Mouse (Mus musculus): ENCODE measurements around the gene Cpne6. TPM values are rescaled to one million over a fixed set of nuclear protein-coding genes. Genes with fewer than 3 reads are reported as not detected.

Cpne6 gene
- polyA plus RNA-seq, 1 experiment = not detected

DNA sequence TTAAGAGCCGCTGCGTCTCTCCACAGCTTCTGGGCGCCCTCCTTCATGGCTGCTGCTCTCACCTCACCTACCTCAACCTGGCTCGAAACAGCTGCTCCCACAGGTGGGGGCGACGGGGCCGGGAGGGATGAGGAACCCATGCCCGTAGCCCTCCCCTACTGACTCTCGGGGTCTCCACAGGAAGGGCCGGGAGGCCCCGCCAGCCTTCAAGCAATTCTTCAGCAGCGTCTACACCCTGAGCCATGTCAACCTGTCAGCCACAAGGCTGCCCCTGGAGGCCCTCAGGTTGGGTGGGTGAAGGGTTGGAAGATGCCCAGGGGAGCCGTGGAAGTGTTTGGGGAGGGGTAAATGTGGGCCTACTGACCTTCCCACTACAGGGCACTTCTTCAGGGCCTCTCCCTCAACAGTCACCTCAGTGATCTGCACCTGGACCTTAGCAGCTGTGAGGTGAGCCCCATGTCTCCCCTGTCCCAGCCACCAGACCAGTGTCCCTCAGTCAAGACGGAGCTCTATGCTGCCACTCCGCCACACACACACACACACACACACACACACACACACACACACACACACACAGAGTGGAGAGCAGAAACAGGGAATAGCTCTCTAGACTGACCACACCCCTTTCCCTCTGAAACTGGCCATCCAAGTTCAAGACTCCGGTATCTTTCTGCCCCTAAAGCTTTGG, 13.3 kb upstream of the Cpne6 start:
- no peak for TF ChIP-seq USF1 (IDR thresholded peaks at IDR 0.05; ENCODE audit: low read depth)
- TF ChIP-seq SRF (IDR thresholded peaks at IDR 0.05; ENCODE audit: control insufficient read depth, insufficient read length, low read depth) = no peak
- no peak for TF ChIP-seq MYOG (IDR thresholded peaks at IDR 0.05; ENCODE audit: control insufficient read depth in 1 of 3, insufficient read depth in 1 of 3, insufficient read length in 2 of 3, low read depth in 2 of 3)
- no peak for TF ChIP-seq POLR2A (IDR thresholded peaks at IDR 0.05; ENCODE audit: insufficient read length, low read depth)
- no peak for TF ChIP-seq E2F4 (IDR thresholded peaks at IDR 0.05; ENCODE audit: insufficient read depth)
- TF ChIP-seq TCF12 (IDR thresholded peaks at IDR 0.05; ENCODE audit: insufficient read depth, poor library complexity, severe bottlenecking) = no peak
- TF ChIP-seq TCF3 (IDR thresholded peaks at IDR 0.05; ENCODE audit: insufficient read length, low read depth) = no peak
- no peak for TF ChIP-seq MYOD1 (IDR thresholded peaks at IDR 0.05; ENCODE audit: control insufficient read depth in 1 of 3, insufficient read length in 2 of 3, low read depth in 2 of 3)
- TF ChIP-seq REST (IDR thresholded peaks at IDR 0.05; ENCODE audit: insufficient read depth, insufficient read length) = no peak
- TF ChIP-seq MAX (IDR thresholded peaks at IDR 0.05; ENCODE audit: low read depth) = no peak
- TF ChIP-seq CEBPB (IDR thresholded peaks at IDR 0.05; ENCODE audit: insufficient read depth, poor library complexity, severe bottlenecking) = no peak
- no peak for TF ChIP-seq POLR2AphosphoS2 (IDR thresholded peaks at IDR 0.05; ENCODE audit: insufficient read length, low read depth)
- peaks cover 91% of the 10 kb centered on the region for H3K27me3 ChIP-seq (ENCODE audit: control insufficient read depth, insufficient read depth, insufficient read length)
- H3K36me3 ChIP-seq (ENCODE audit: control insufficient read depth, insufficient read depth) = no peaks in the 10 kb centered on the region
- H3ac ChIP-seq (ENCODE audit: control insufficient read depth, insufficient read length) = no peak overlapping the region
- no peak overlapping the region for H3K4me3 ChIP-seq
- H3K79me2 ChIP-seq (ENCODE audit: control insufficient read depth, insufficient read depth) = no peaks in the 10 kb centered on the region
- H3K4me2 ChIP-seq (ENCODE audit: low read depth) = no peak overlapping the region

DNA sequence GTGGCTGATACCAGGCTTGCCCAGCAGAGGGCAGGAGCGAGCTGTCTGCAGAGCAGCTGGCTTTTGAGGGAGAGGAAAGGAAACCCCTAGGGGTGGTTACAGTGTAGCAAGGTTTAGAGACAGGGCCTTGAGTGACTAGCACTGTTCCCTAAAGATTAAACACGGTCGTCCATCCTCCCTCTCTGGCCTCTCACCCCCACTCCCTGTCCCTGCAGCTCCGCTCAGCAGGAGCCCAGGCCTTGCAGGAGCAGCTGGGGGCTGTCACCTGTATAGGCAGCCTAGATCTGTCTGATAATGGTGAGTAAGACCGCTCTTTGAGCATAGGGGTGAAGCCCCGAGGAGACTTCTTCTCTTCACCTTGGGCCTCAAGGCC, 12.8 kb upstream of the Cpne6 start:
- H3K4me3 ChIP-seq = no peak overlapping the region
- no peaks in the 10 kb centered on the region for H3K79me2 ChIP-seq (ENCODE audit: control insufficient read depth, insufficient read depth)
- H3K36me3 ChIP-seq (ENCODE audit: control insufficient read depth, insufficient read depth) = no peaks in the 10 kb centered on the region
- H3K27me3 ChIP-seq (ENCODE audit: control insufficient read depth, insufficient read depth, insufficient read length) = peaks cover 93% of the 10 kb centered on the region
- TF ChIP-seq CEBPB (IDR thresholded peaks at IDR 0.05; ENCODE audit: insufficient read depth, poor library complexity, severe bottlenecking) = no peak
- no peak for TF ChIP-seq TCF3 (IDR thresholded peaks at IDR 0.05; ENCODE audit: insufficient read length, low read depth)
- no peak for TF ChIP-seq MYOD1 (IDR thresholded peaks at IDR 0.05; ENCODE audit: control insufficient read depth in 1 of 3, insufficient read length in 2 of 3, low read depth in 2 of 3)
- no peak for TF ChIP-seq USF1 (IDR thresholded peaks at IDR 0.05; ENCODE audit: low read depth)
- no peak for TF ChIP-seq E2F4 (IDR thresholded peaks at IDR 0.05; ENCODE audit: insufficient read depth)
- no peak for TF ChIP-seq TCF12 (IDR thresholded peaks at IDR 0.05; ENCODE audit: insufficient read depth, poor library complexity, severe bottlenecking)
- TF ChIP-seq REST (IDR thresholded peaks at IDR 0.05; ENCODE audit: insufficient read depth, insufficient read length) = no peak
- no peak for TF ChIP-seq MAX (IDR thresholded peaks at IDR 0.05; ENCODE audit: low read depth)
- TF ChIP-seq MYOG (IDR thresholded peaks at IDR 0.05; ENCODE audit: control insufficient read depth in 1 of 3, insufficient read depth in 1 of 3, insufficient read length in 2 of 3, low read depth in 2 of 3) = no peak
- no peak for TF ChIP-seq POLR2AphosphoS2 (IDR thresholded peaks at IDR 0.05; ENCODE audit: insufficient read length, low read depth)
- TF ChIP-seq SRF (IDR thresholded peaks at IDR 0.05; ENCODE audit: control insufficient read depth, insufficient read length, low read depth) = no peak
- TF ChIP-seq POLR2A (IDR thresholded peaks at IDR 0.05; ENCODE audit: insufficient read length, low read depth) = no peak
- no peak overlapping the region for H3K4me2 ChIP-seq (ENCODE audit: low read depth)
- H3ac ChIP-seq (ENCODE audit: control insufficient read depth, insufficient read length) = no peak overlapping the region

DNA sequence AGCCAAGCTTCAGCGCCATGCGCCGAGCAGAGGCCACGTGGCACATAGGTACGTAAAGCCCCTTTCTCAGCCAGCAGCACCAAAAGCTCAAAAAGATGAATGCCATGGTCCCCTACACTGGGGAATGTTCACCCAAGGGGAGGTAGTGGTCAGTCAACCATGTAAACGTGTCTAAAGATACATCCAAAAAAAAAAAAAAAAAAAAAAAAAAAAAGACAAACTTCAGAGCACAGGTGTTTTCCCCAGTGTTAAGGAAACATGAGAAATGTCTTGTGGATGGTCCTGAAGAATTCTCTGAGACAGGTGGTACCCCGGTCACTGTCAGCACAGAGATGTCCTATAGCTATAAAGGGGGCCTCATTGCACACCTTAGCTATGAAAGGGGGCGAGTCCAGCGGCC, 4.6 kb upstream of the Cpne6 start:
- TF ChIP-seq TCF12 (IDR thresholded peaks at IDR 0.05; ENCODE audit: insufficient read depth, poor library complexity, severe bottlenecking) (no peak), CEBPB (IDR thresholded peaks at IDR 0.05; ENCODE audit: insufficient read depth, poor library complexity, severe bottlenecking) (no peak), TCF3 (IDR thresholded peaks at IDR 0.05; ENCODE audit: insufficient read length, low read depth) (no peak), MYOG (IDR thresholded peaks at IDR 0.05; ENCODE audit: control insufficient read depth in 1 of 3, insufficient read depth in 1 of 3, insufficient read length in 2 of 3, low read depth in 2 of 3) (no peak), POLR2A (IDR thresholded peaks at IDR 0.05; ENCODE audit: insufficient read length, low read depth) (no peak), MYOD1 (IDR thresholded peaks at IDR 0.05; ENCODE audit: control insufficient read depth in 1 of 3, insufficient read length in 2 of 3, low read depth in 2 of 3) (no peak), USF1 (IDR thresholded peaks at IDR 0.05; ENCODE audit: low read depth) (no peak), POLR2AphosphoS2 (IDR thresholded peaks at IDR 0.05; ENCODE audit: insufficient read length, low read depth) (no peak), E2F4 (IDR thresholded peaks at IDR 0.05; ENCODE audit: insufficient read depth) (no peak), REST (IDR thresholded peaks at IDR 0.05; ENCODE audit: insufficient read depth, insufficient read length) (no peak), SRF (IDR thresholded peaks at IDR 0.05; ENCODE audit: control insufficient read depth, insufficient read length, low read depth) (no peak), MAX (IDR thresholded peaks at IDR 0.05; ENCODE audit: low read depth) (no peak)
- H3K4me3 ChIP-seq = no peak overlapping the region
- peaks cover 91% of the 10 kb centered on the region for H3K27me3 ChIP-seq (ENCODE audit: control insufficient read depth, insufficient read depth, insufficient read length)
- H3K36me3 ChIP-seq (ENCODE audit: control insufficient read depth, insufficient read depth) = no peaks in the 10 kb centered on the region
- no peak overlapping the region for H3ac ChIP-seq (ENCODE audit: control insufficient read depth, insufficient read length)
- no peaks in the 10 kb centered on the region for H3K79me2 ChIP-seq (ENCODE audit: control insufficient read depth, insufficient read depth)
- H3K4me2 ChIP-seq (ENCODE audit: low read depth) = no peak overlapping the region

DNA sequence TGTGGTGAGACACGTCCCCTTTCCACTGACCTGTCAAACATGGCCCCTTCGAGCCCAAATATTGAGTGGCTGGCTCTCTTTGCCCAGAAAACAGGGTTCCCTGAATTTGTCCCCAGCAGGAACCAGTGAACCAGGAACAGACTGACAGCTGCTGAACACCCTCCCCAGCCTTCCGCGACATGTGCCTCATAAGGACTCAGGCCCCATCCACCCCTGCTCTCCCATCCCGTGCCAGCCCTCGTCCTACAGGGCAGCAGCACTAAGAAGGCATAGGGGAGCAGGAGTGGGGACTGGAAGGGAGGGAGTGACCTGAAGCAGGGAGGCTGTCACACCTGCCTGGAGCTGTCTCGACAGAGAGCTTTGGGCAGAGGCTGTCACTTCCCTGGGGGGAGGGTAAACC, 2.4 kb upstream of the Cpne6 start:
- Histone ChIP-seq H3K79me2 (ENCODE audit: control insufficient read depth, insufficient read depth) (no peaks in the 10 kb centered on the region), H3K4me2 (ENCODE audit: low read depth) (no peak overlapping the region), H3ac (ENCODE audit: control insufficient read depth, insufficient read length) (no peak overlapping the region), H3K27me3 (ENCODE audit: control insufficient read depth, insufficient read depth, insufficient read length) (peaks cover 93% of the 10 kb centered on the region), H3K36me3 (ENCODE audit: control insufficient read depth, insufficient read depth) (no peaks in the 10 kb centered on the region), H3K4me3 (no peak overlapping the region)
- TF ChIP-seq MYOG (IDR thresholded peaks at IDR 0.05; ENCODE audit: control insufficient read depth in 1 of 3, insufficient read depth in 1 of 3, insufficient read length in 2 of 3, low read depth in 2 of 3) (no peak), TCF12 (IDR thresholded peaks at IDR 0.05; ENCODE audit: insufficient read depth, poor library complexity, severe bottlenecking) (no peak), POLR2AphosphoS2 (IDR thresholded peaks at IDR 0.05; ENCODE audit: insufficient read length, low read depth) (no peak), REST (IDR thresholded peaks at IDR 0.05; ENCODE audit: insufficient read depth, insufficient read length) (no peak), TCF3 (IDR thresholded peaks at IDR 0.05; ENCODE audit: insufficient read length, low read depth) (no peak), MAX (IDR thresholded peaks at IDR 0.05; ENCODE audit: low read depth) (no peak), E2F4 (IDR thresholded peaks at IDR 0.05; ENCODE audit: insufficient read depth) (no peak), SRF (IDR thresholded peaks at IDR 0.05; ENCODE audit: control insufficient read depth, insufficient read length, low read depth) (no peak), MYOD1 (IDR thresholded peaks at IDR 0.05; ENCODE audit: control insufficient read depth in 1 of 3, insufficient read length in 2 of 3, low read depth in 2 of 3) (no peak), USF1 (IDR thresholded peaks at IDR 0.05; ENCODE audit: low read depth) (no peak), CEBPB (IDR thresholded peaks at IDR 0.05; ENCODE audit: insufficient read depth, poor library complexity, severe bottlenecking) (no peak), POLR2A (IDR thresholded peaks at IDR 0.05; ENCODE audit: insufficient read length, low read depth) (no peak)
